Mouse (Mus musculus) activated CD4-positive, CD25-positive, alpha-beta regulatory T cell (primary cell): Measurements from ENCODE around the gene Cyp2c68. TPM values are rescaled to one million over a fixed set of nuclear protein-coding genes. Genes with fewer than 3 reads are reported as not detected.

Experiments
- polyA plus RNA-seq, 2 experiments: library from polyadenylated mRNA; unstranded; fragments of 100-300 nt; shearing (Covaris generic); gene quantifications; one replicate each; pipeline ENCODE4 v1.2.1; 2017

The Cyp2c68 gene
- polyA plus RNA-seq: not detected

DNA sequence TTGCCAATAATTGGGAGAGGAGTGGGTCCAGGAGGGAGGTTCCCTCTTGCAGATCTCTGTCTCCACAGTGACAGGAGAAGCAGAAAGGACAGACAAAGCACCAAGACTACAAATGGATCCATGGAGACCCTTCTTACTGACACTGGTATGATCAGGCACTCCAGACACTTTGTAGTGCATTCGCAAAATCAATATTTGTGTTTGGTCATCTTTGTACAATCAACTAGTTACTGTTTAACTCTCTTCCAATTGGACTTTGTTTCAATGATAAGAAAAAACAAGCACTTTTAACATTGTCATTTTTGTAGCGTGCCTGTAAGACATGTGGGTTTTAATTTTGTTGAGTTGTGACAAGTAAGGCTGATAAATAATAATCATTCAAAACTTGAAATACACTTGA lies at the start of gene Cyp2c68:
TSS of gene Cyp2c68 (minus strand) at position 135 of the 400 bp plus-strand sequence.

GRCm38 (mm10) chr19:39648938-39649337 lies 91.9 kb downstream of the Cyp2c68 start, which contains the start of gene Cyp2c67:
Cyp2c67 (minus strand) TSS chr19:39649051.

Other genes starting within 250 kb of the Cyp2c68 start
- gene Cyp2c39, start 230.2 kb downstream of the Cyp2c68 start, polyA plus RNA-seq: not detected
- gene Cyp2c67, start 92.0 kb downstream of the Cyp2c68 start, polyA plus RNA-seq: not detected
- not detected for gene Cyp2c40, start 71.8 kb upstream of the Cyp2c68 start, polyA plus RNA-seq
- not detected for gene Cyp2c69, start 145.7 kb upstream of the Cyp2c68 start, polyA plus RNA-seq